Mouse (Mus musculus) CH12.LX (cell line): Measurements from ENCODE around the gene Abcb8. TPM values are rescaled to one million over a fixed set of nuclear protein-coding genes. Genes with fewer than 3 reads are reported as not detected.

Experiments
- DNase-seq: peaks from one replicate; pipeline ENCODE4 v3.0.0-alpha.2; 2013; ENCODE audit errors: extremely low read depth
- H3K27ac ChIP-seq: 2 replicates; pipeline ENCODE4 v1.5.1; 2012; ENCODE audit warnings: low read depth, mild to moderate bottlenecking, control low read depth, moderate library complexity; ENCODE audit not compliant: insufficient read depth
- H3K27me3 ChIP-seq: replicated peaks from 2 replicates; pipeline ENCODE3; 2012; ENCODE audit warnings: inconsistent platforms
- H3K36me3 ChIP-seq, 2 experiments: replicated peaks in 1 of 2; 2 replicates each; pipeline versions ENCODE3 to v1.6.1; 2012; ENCODE audit warnings: inconsistent platforms in 1 of 2, low read length in 1 of 2, mild to moderate bottlenecking in 1 of 2, mixed read lengths in 1 of 2, moderate library complexity in 1 of 2; ENCODE audit not compliant: control insufficient read depth in 1 of 2, insufficient read depth in 1 of 2
- H3K4me1 ChIP-seq, 2 experiments: 2 replicates each; pipeline ENCODE4 v1.6.1; 2012; ENCODE audit warnings: inconsistent platforms in 1 of 2, moderate library complexity in 1 of 2; ENCODE audit not compliant: insufficient read depth in 2 of 2, control insufficient read depth in 1 of 2
- H3K4me2 ChIP-seq: 2 replicates; pipeline ENCODE4 v1.6.1; 2012; ENCODE audit warnings: low read depth, mild to moderate bottlenecking, control low read depth; ENCODE audit not compliant: poor library complexity, insufficient read depth, severe bottlenecking
- H3K4me3 ChIP-seq, 3 experiments: fragments of 150-350 bp in 1 of 3; sonication (generic) in 1 of 3; replicated peaks in 1 of 3; 2 replicates each; pipeline versions ENCODE3 to v1.5.1; 2011 to 2012; ENCODE audit warnings: low read depth in 2 of 3, low read length in 2 of 3, mild to moderate bottlenecking in 2 of 3, moderate library complexity in 2 of 3, control low read depth in 1 of 3, improper control_type of control experiment in 1 of 3, inconsistent platforms in 1 of 3, mixed read lengths in 1 of 3; ENCODE audit not compliant: poor library complexity in 1 of 3
- H3K79me2 ChIP-seq: replicated peaks from 2 replicates; pipeline ENCODE4 v1.6.1; 2012; ENCODE audit warnings: mild to moderate bottlenecking, moderate library complexity; ENCODE audit not compliant: control insufficient read depth, poor library complexity, insufficient read depth, severe bottlenecking; ENCODE audit errors: extremely low read depth
- H3K9ac ChIP-seq: 2 replicates; pipeline ENCODE4 v1.6.1; 2012; ENCODE audit warnings: low read depth, mild to moderate bottlenecking, control low read depth, moderate library complexity; ENCODE audit not compliant: insufficient read depth
- H3K9me3 ChIP-seq: replicated peaks from 2 replicates; pipeline ENCODE3; 2012; ENCODE audit warnings: low read length, inconsistent platforms, mixed read lengths
- CHD2 ChIP-seq: IDR thresholded peaks from 2 replicates; pipeline ENCODE4 v1.6.1; 2011; ENCODE audit warnings: low read length, improper control_type of control experiment
- CTCF ChIP-seq, 2 experiments: IDR thresholded peaks in 1 of 2; conservative IDR thresholded peaks in 1 of 2; 2 replicates each; pipeline ENCODE4 v1.5.1; 2011 to 2012; ENCODE audit warnings: low read depth in 2 of 2, low read length in 2 of 2, improper control_type of control experiment in 1 of 2, inconsistent platforms in 1 of 2, mild to moderate bottlenecking in 1 of 2, moderate library complexity in 1 of 2
- ELF1 ChIP-seq: IDR thresholded peaks from 2 replicates; pipeline ENCODE4 v1.6.1; 2014; ENCODE audit warnings: low read depth, mild to moderate bottlenecking, inconsistent platforms, low read length, improper control_type of control experiment
- ETS1 ChIP-seq: conservative IDR thresholded peaks from 2 replicates; pipeline ENCODE4 v1.6.1; 2012; ENCODE audit warnings: low read depth, mild to moderate bottlenecking, inconsistent platforms, low read length, improper control_type of control experiment, moderate library complexity
- JUN ChIP-seq: IDR thresholded peaks from 2 replicates; pipeline ENCODE4 v1.6.1; 2011; ENCODE audit warnings: low read depth, mild to moderate bottlenecking, low read length, improper control_type of control experiment, moderate library complexity; ENCODE audit not compliant: insufficient read depth
- JUND ChIP-seq: conservative IDR thresholded peaks from 2 replicates; pipeline ENCODE4 v1.6.1; 2011; ENCODE audit warnings: low read depth, low read length, improper control_type of control experiment
- MAFK ChIP-seq: IDR thresholded peaks from 2 replicates; pipeline ENCODE4 v1.6.1; 2011; ENCODE audit warnings: low read length, improper control_type of control experiment; ENCODE audit not compliant: insufficient replicate concordance
- MAX ChIP-seq: IDR thresholded peaks from 2 replicates; pipeline ENCODE4 v1.6.1; 2011; ENCODE audit warnings: low read length, improper control_type of control experiment
- MEF2A ChIP-seq: IDR thresholded peaks from 2 replicates; pipeline ENCODE4 v1.6.1; 2014; ENCODE audit warnings: low read depth, mild to moderate bottlenecking, inconsistent platforms, low read length, improper control_type of control experiment, borderline replicate concordance
- MXI1 ChIP-seq: IDR thresholded peaks from 2 replicates; pipeline ENCODE4 v1.6.1; 2011; ENCODE audit warnings: mild to moderate bottlenecking, low read depth, low read length, improper control_type of control experiment
- MYC ChIP-seq: IDR thresholded peaks from 2 replicates; pipeline ENCODE4 v1.6.1; 2011; ENCODE audit warnings: low read depth, mild to moderate bottlenecking, improper control_type of control experiment, low read length
- NELFE ChIP-seq: IDR thresholded peaks from 2 replicates; pipeline ENCODE4 v1.6.1; 2011; ENCODE audit warnings: low read depth, low read length, improper control_type of control experiment
- PAX5 ChIP-seq: IDR thresholded peaks from 2 replicates; pipeline ENCODE4 v1.6.1; 2012; ENCODE audit warnings: low read length, inconsistent platforms, mixed read lengths
- POLR2AphosphoS2 ChIP-seq: IDR thresholded peaks from 2 replicates; pipeline ENCODE4 v1.6.1; 2011; ENCODE audit warnings: low read depth, low read length, improper control_type of control experiment
- RAD21 ChIP-seq: IDR thresholded peaks from 2 replicates; pipeline ENCODE4 v1.6.1; 2011; ENCODE audit warnings: low read depth, mild to moderate bottlenecking, low read length, improper control_type of control experiment, moderate library complexity
- RCOR1 ChIP-seq: conservative IDR thresholded peaks from 2 replicates; pipeline ENCODE4 v1.6.1; 2012; ENCODE audit warnings: low read depth, mild to moderate bottlenecking, inconsistent platforms, low read length, improper control_type of control experiment
- TBP ChIP-seq: conservative IDR thresholded peaks from 2 replicates; pipeline ENCODE4 v1.6.1; 2011; ENCODE audit warnings: low read depth, low read length, improper control_type of control experiment
- TCF12 ChIP-seq: IDR thresholded peaks from 2 replicates; pipeline ENCODE4 v1.6.1; 2014; ENCODE audit warnings: low read depth, mild to moderate bottlenecking, inconsistent platforms, low read length, improper control_type of control experiment
- UBTF ChIP-seq: IDR thresholded peaks from 2 replicates; pipeline ENCODE4 v1.6.1; 2012; ENCODE audit warnings: low read depth, mild to moderate bottlenecking, inconsistent platforms, low read length, improper control_type of control experiment, moderate library complexity
- USF2 ChIP-seq: conservative IDR thresholded peaks from 2 replicates; pipeline ENCODE4 v1.6.1; 2011; ENCODE audit warnings: low read depth, low read length, improper control_type of control experiment
- ZKSCAN1 ChIP-seq: IDR thresholded peaks from 2 replicates; pipeline ENCODE4 v1.6.1; 2012; ENCODE audit warnings: low read depth, inconsistent platforms, low read length, improper control_type of control experiment, borderline replicate concordance
- ZMIZ1 ChIP-seq: IDR thresholded peaks from 2 replicates; pipeline ENCODE4 v1.6.1; 2012; ENCODE audit warnings: low read depth, mild to moderate bottlenecking, inconsistent platforms, low read length, improper control_type of control experiment
- dilution Hi-C: fragments of 300-500 bp; cut with MboI; formaldehyde crosslinking; loops from 2 replicates; pipeline ENCODE4 v1.14.3; 2020; ENCODE audit warnings: low sequenced_read_pairs; ENCODE audit not compliant: extremely low pct_unique_long_range_greater_than_20kb, extremely low pct_ligation_motif_present
- in situ Hi-C: fragments of 300-500 bp; cut with MboI; formaldehyde crosslinking; loops from 3 replicates; pipeline ENCODE4 v1.14.3; 2019; ENCODE audit warnings: low sequenced_read_pairs, low pct_ligation_motif_present, low pct_unique_long_range_greater_than_20kb, mixed read lengths
- polyA plus RNA-seq: library from polyadenylated mRNA; unstranded; fragments of >175 nt; gene quantifications from 2 replicates; pipeline ENCODE4 v1.2.1, GENCODE M21; 2012; ENCODE audit warnings: low read depth; ENCODE audit not compliant: insufficient read length
- total RNA-seq, 2 experiments: library from RNA; depleted of rRNA; stranded (reverse); fragments of 300-350 nt in 1 of 2; fragments of >200 nt in 1 of 2; gene quantifications; 2 replicates each; pipeline ENCODE4 v1.2.3; 2012 to 2014

The Abcb8 gene
- total and polyA plus RNA-seq, 3 experiments = 31.0 to 58.7 (median 45.4) TPM

DNA sequence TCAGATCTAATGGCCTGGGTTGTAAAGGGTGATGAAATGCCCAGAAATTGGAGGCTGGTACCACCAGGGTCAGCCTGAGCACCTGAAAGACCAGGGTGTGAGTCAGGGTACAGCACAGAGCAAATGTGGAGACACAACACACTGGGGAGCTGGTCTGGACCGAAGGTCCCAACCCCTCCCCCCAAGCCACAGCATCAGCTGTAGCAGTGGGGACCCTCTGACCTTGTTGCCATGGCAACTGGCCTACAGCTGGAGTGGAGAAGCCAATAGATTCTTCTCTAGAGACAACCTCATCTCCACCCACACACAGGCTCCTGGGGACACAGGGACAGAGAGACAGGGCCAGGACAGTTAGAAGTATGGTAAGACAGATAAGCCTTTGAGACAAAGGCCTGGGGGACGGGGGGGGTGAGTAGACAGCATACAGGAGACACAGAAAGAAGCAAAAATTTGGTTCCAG, 49.5 kb upstream of the Abcb8 start:
- no peak overlapping the region for H3K4me3 ChIP-seq
- in situ Hi-C loops = no loop called here
- H3K4me1 ChIP-seq = peaks cover 11 to 18% of the 10 kb centered on the region in 2 experiments
- dilution Hi-C loops = no loop called here
- H3K9me3 ChIP-seq = no peaks in the 10 kb centered on the region
- no peak for DNase-seq
- H3K4me2 ChIP-seq = no peak overlapping the region
- TF ChIP-seq UBTF (no peak), POLR2AphosphoS2 (no peak), MEF2A (no peak), ZMIZ1 (no peak), ETS1 (no peak), MYC (no peak), MXI1 (no peak), USF2 (no peak), ZKSCAN1 (no peak), MAFK (no peak), JUN (no peak), RCOR1 (no peak), TBP (no peak), PAX5 (no peak)
- no peaks in the 10 kb centered on the region for H3K36me3 ChIP-seq
- H3K27me3 ChIP-seq = peaks cover 98% of the 10 kb centered on the region
- H3K9ac ChIP-seq = no peak overlapping the region
- no peaks in the 10 kb centered on the region for H3K79me2 ChIP-seq
- no peak overlapping the region for H3K27ac ChIP-seq

DNA sequence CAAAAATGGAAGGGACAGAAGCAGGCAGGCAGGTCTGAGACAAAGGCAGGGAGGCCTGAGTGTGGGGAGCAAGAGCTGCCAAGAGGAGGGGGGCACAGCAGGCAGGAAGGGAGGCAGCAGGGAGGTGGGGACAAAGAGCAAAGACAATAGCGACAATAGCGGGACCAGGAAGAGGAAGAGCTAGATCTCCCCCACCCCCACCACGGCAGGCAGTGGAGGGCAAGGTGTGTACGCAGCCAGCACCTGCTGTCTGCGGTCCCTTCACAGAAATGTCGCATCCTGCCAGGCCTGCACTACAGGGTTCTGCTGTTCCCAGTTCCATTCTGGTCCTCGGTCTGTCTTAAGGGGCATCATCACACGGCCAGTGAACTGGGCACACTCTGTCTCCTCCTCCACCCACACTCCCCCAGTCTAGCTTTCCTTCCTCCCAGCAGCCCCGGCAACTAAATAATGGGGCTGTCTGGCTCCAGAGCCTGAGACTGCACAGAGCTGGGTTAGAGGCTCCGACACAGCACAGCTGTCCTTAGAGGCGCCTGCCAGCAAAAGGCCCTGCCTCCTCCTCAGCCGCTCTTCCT, 48.9 kb upstream of the Abcb8 start:
- peaks cover 11 to 18% of the 10 kb centered on the region in 2 experiments for H3K4me1 ChIP-seq
- in situ Hi-C loops = no loop called here
- H3K4me3 ChIP-seq = no peak overlapping the region

More for the DNA sequence above, 48.9 kb upstream of the Abcb8 start:
- no peak overlapping the region for H3K9ac ChIP-seq
- no peaks in the 10 kb centered on the region for H3K79me2 ChIP-seq
- no peaks in the 10 kb centered on the region for H3K36me3 ChIP-seq
- TF ChIP-seq NELFE (no peak), MAFK (no peak), CTCF (conservative IDR thresholded peaks at IDR 0.05 in 1 of 2, IDR thresholded peaks at IDR 0.05 in 1 of 2; ENCODE audit: low read depth in 2 of 2, low read length in 2 of 2) (no peak), MYC (no peak), TCF12 (no peak), MXI1 (no peak), CHD2 (no peak), JUND (no peak), RAD21 (no peak), ZKSCAN1 (no peak), ELF1 (no peak), MAX (no peak), TBP (no peak)
- DNase-seq = no peak
- no peaks in the 10 kb centered on the region for H3K9me3 ChIP-seq
- H3K27ac ChIP-seq = no peak overlapping the region
- H3K4me2 ChIP-seq = no peak overlapping the region
- dilution Hi-C loops = no loop called here
- peaks cover 99% of the 10 kb centered on the region for H3K27me3 ChIP-seq
